Mouse (Mus musculus): ENCODE results near the gene Gcnt1. TPM values are rescaled to one million over a fixed set of nuclear protein-coding genes. Genes with fewer than 3 reads are reported as not detected.

Gene Gcnt1
- 0.92 TPM for polyA plus RNA-seq (2014; fragmentation: Illumina TruSeq; extraction: RNeasy Lipid Tissue Mini Kit (QIAGEN cat#74804); ENCODE audit: low read depth, low replicate concordance)

DNA sequence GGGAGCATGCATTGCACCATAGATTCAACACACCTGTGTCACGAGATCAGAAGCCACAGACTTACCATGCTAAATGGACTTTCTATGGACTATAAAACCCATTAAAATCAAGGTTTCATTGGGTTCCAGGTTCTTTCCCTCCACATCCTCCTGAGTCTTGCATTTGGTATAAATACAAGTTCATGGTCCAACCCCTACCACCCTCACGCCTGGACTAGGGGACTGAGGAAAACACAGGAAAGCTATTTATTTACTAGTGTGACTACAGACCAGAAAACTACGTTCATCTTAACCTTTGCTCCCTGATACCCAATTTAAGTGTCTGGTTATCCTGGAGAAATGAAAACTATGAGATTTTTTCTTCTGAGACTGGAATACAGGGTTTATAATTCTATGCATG, at the start of gene Gcnt1:
Gcnt1 (minus strand) TSS at position 144 of the 400 bp plus-strand sequence.

DNA sequence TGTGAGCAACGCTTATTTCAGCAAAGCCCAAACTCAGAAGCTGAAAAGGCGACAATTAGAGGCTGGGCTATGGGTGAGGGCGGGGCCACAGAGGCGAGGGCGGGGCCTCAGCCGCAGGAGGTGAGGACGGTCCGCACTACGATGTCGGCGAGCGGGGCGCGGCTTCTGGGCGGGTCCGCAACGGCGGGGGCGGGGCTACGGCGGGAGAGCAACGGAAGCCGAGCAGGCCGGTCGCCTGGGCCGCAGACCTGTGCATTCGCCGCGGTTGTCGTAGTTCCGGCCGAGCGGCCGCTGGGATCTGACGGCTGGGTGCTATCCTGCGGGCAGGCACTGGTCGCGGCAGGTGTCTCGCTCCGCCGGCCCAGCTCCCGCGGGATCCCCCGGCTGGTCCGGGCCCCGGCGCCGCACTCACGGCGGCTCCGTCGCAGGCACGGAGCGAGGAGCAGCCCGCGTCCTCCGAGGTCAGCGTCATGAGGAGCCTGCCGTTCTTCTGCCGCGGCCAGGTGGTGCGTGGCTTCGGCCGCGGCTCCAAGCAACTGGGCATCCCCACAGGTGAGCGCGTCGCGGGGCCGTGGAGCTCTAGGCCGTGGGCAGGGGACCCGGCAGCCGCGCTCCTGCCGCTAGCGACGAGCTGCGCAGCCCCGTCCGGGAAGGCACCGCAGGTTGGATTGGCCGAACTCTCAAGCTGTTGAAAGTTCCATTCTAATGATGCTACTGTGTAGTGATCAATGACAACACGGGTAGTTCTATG, 21.4 kb upstream of the Gcnt1 start, which contains the start of gene Rfk:
Rfk (plus strand) TSS at position 203 of the 751 bp plus-strand sequence.

Other genes with a start within 250 kb of the Gcnt1 start
- gene Rfk, start 21.2 kb upstream of the Gcnt1 start, polyA plus RNA-seq (2014; fragmentation: Illumina TruSeq; extraction: RNeasy Lipid Tissue Mini Kit (QIAGEN cat#74804); ENCODE audit: low read depth, low replicate concordance): 158 TPM